Mouse (Mus musculus) heart, postnatal 0 days (tissue): ENCODE results near the gene Atf1.
"Not testable (repeated sequence)": the region's sequence is repeated elsewhere in the genome, so short reads cannot be mapped to it uniquely, and the experiment has no call there.

Experiments
- CTCF ChIP-seq: IDR thresholded peaks from 2 replicates; pipeline ENCODE4 v1.5.1; 2016; ENCODE audit warnings: antibody characterized with exemption, control low read depth, low read depth
- EP300 ChIP-seq: IDR thresholded peaks from 2 replicates; pipeline ENCODE4 v1.6.1; 2016; ENCODE audit warnings: antibody characterized with exemption, low read depth

DNA sequence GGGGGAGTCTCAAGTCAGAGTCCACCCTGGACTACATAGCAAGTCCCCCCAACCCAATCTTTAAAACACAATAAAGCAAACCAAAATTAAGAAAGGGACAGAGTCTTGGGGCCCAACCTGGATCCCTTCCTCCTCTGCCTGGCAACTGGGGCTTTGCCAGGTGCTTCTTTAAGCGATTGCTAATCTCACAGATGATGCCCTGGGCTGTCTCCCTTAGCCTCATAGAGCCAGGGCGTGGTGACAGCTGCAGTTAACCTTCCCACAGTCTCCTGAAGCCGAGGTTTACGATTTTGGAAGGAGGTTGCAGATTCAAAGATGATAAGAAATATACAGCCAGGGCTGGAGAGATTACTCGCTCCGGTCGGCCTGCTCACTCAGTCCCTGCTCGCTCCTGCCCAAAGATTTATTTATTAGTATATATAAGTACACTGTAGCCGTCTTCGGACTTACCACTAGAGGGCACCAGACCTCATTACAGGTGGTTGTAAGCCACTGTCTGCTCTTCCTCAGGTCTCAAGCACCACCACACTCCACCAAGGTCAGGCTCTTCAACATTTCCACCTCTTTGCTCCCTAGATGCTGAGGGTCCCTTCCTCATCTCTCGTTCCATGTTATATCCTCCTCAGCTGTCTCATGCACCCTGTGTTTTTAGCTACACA is 79.9 kb downstream of the Atf1 start:
- peak; percentile 53 for TF ChIP-seq CTCF
- TF ChIP-seq EP300: not testable (repeated sequence)
